Mouse (Mus musculus) G1E (cell line): ENCODE results near the gene Nme2. TPM values are rescaled to one million over a fixed set of nuclear protein-coding genes. Genes with fewer than 3 reads are reported as not detected.

ENCODE experiments used
- ATAC-seq: 2 replicates; pipeline ENCODE4 v1.8.0; 2016; ENCODE audit warnings: mild to moderate bottlenecking; ENCODE audit not compliant: insufficient number of reproducible peaks, poor library complexity, low FRiP score, severe bottlenecking; ENCODE audit errors: extremely low read depth
- DNase-seq: peaks from one replicate; pipeline ENCODE4 v3.0.0; 2012; ENCODE audit warnings: low spot score
- H3K27me3 ChIP-seq: 2 replicates; pipeline ENCODE4 v1.6.1; 2012; ENCODE audit warnings: mild to moderate bottlenecking, low read length, inconsistent platforms; ENCODE audit not compliant: insufficient read depth
- H3K36me3 ChIP-seq: replicated peaks from 2 replicates; pipeline ENCODE3; 2012; ENCODE audit warnings: mild to moderate bottlenecking, inconsistent platforms
- H3K4me1 ChIP-seq: 2 replicates; pipeline ENCODE4 v1.6.1; 2012; ENCODE audit warnings: low read depth, low read length, inconsistent platforms, mixed read lengths; ENCODE audit not compliant: insufficient read depth
- H3K4me3 ChIP-seq: 2 replicates; pipeline ENCODE4 v1.5.1; 2012; ENCODE audit warnings: low read depth, mild to moderate bottlenecking, inconsistent platforms, low read length, moderate library complexity, mixed read lengths
- H3K9me3 ChIP-seq: replicated peaks from 2 replicates; pipeline ENCODE4 v1.6.1; 2012; ENCODE audit warnings: inconsistent platforms
- CTCF ChIP-seq: IDR thresholded peaks from 2 replicates; pipeline ENCODE4 v1.5.1; 2012; ENCODE audit warnings: low read depth, low read length, inconsistent platforms, mixed read lengths
- GATA1 ChIP-seq: IDR thresholded peaks from 2 replicates; pipeline ENCODE4 v1.6.1; 2012; ENCODE audit warnings: borderline replicate concordance, low read length, inconsistent platforms, mixed read lengths
- GATA2 ChIP-seq: IDR thresholded peaks from 2 replicates; pipeline ENCODE4 v1.6.1; 2012; ENCODE audit warnings: low read depth, low read length, inconsistent platforms, borderline replicate concordance
- POLR2AphosphoS5 ChIP-seq: IDR thresholded peaks from 2 replicates; pipeline ENCODE4 v1.6.1; 2012; ENCODE audit warnings: low read depth, low read length, inconsistent platforms; ENCODE audit not compliant: insufficient replicate concordance
- TAL1 ChIP-seq: conservative IDR thresholded peaks from 2 replicates; pipeline ENCODE4 v1.6.1; 2012; ENCODE audit warnings: low read depth, low read length, inconsistent platforms, mixed read lengths
- polyA plus RNA-seq: library from polyadenylated mRNA; stranded (reverse); fragments of >175 nt; gene quantifications from 2 replicates; pipeline ENCODE4 v1.2.3, GENCODE M21; 2012
- total RNA-seq, 2 experiments: library from RNA; stranded (forward) in 1 of 2; stranded (reverse) in 1 of 2; fragments of 200-1000 nt in 1 of 2; fragments of >200 nt in 1 of 2; fragmentation: Nextera tagmentation in 1 of 2; gene quantifications; 2 replicates each; pipeline ENCODE4 v1.2.3; 2014 to 2017

Nme2 gene
- total and polyA plus RNA-seq, 3 experiments, result 29.3 to 161 (median 144) TPM

- no peak for ATAC-seq
- peaks cover 51% of the 10 kb centered on the region for H3K4me1 ChIP-seq
Observed at GRCm38 (mm10) chr11:93957746-93958145, 1.7 kb upstream of the Nme2 start.

DNA sequence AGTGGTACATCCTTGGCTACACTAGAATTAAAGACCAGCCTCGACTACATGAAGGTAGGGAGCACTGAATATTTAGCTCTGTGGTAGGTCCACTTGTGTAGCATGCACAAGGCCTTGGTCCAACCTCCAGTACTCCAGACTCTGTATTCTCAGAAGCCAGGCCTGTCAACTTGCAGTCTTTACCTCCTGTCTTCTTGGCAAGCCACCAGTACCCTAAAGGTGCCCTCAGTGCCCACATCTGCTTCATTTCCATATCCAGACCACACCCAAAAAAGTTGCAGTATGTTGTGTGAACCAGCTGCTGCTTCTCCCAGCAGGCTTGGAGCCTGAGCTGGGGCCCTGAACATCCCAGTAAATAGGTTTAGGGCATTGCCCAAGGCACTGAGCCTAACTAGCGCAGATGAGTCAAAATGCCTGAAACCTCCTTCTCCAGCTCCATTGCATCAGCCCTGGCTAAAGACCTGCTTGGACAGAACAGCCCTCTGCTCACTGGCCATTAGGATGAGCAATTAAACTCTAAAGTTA is 1.0 kb upstream of the Nme2 start:
- no peaks in the 10 kb centered on the region for H3K9me3 ChIP-seq
- H3K27me3 ChIP-seq, result no peaks in the 10 kb centered on the region
- H3K36me3 ChIP-seq, result peaks cover 81% of the 10 kb centered on the region
- no peak for TF ChIP-seq CTCF
- no peak for TF ChIP-seq POLR2AphosphoS5
- TF ChIP-seq GATA2, result no peak
- TF ChIP-seq TAL1, result no peak
- TF ChIP-seq GATA1, result no peak
- ATAC-seq, result no peak
- H3K4me1 ChIP-seq, result peaks cover 58% of the 10 kb centered on the region
- H3K4me3 ChIP-seq, result no peak overlapping the region
- no peak for DNase-seq

More at GRCm38 (mm10) chr11:93957746-93958145, 1.7 kb upstream of the Nme2 start:
- no peak for DNase-seq
- Histone ChIP-seq H3K4me3 (no peak overlapping the region), H3K27me3 (no peaks in the 10 kb centered on the region), H3K36me3 (peaks cover 81% of the 10 kb centered on the region), H3K9me3 (no peaks in the 10 kb centered on the region)
- no peak for TF ChIP-seq GATA2
- TF ChIP-seq CTCF, result no peak
- no peak for TF ChIP-seq TAL1
- no peak for TF ChIP-seq POLR2AphosphoS5
- TF ChIP-seq GATA1, result no peak

DNA sequence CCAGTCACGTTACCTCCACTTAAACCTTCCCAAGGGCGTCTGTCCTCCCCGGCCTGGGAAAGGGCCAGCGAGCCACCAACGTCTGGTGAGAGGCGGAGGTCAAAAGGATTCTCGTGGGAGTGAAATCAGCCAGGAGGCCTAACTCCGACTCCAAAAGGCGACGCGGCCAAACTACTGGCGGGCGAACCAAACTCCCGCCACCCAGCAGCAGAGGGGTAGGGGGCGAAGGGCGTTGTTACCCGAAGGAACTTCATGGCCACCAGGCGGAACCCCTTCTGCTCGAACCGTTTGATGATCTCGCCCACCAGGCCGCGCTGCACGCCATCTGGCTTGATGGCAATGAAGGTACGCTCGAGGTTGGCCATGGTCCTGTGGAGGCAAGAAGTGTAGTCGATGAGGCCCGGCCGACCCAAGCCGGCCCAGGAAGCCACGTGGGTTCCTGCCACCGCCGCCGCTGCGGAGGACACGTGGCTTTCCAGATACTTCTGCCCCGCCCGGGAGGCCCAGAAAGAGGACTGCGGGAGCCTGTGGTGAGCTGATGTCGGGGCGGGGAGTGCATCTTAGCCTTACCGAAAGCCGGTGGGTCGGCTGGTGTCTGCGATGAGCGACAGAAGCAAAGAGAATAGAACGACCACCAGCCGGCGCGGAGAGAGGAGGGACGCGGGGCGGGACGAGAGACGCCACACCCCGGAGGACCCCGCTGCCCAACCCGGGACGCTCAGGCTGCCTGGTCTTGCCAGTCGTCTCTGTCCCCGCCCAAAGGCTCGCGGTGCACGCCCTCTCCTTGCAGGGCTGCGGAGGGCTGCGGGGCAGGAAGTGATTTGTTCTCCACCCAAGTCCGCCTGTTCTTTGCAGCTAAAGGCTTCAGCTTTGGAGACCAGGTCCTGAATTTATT is 556 bp downstream of the Nme2 start:
- TF ChIP-seq GATA1 (no peak), POLR2AphosphoS5 (0 out of 2 replicates have a peak, but pooled peaks have one; percentile 30)
- DNase-seq (peak; percentile 91), ATAC-seq (peak; percentile 94)
- Histone ChIP-seq H3K27me3 (no peaks in the 10 kb centered on the region), H3K4me1 (peaks cover 59% of the 10 kb centered on the region), H3K36me3 (peaks cover 82% of the 10 kb centered on the region), H3K4me3 (peak overlapping the region; percentile 80), H3K9me3 (no peaks in the 10 kb centered on the region)

GRCm38 (mm10) chr11:93954738-93955255 is 1.3 kb downstream of the Nme2 start:
- Histone ChIP-seq H3K36me3 (peaks cover 82% of the 10 kb centered on the region), H3K4me3 (peak overlapping the region; percentile 80), H3K27me3 (no peaks in the 10 kb centered on the region), H3K4me1 (peaks cover 61% of the 10 kb centered on the region), H3K9me3 (no peaks in the 10 kb centered on the region)
- peak; percentile 6 for DNase-seq
- ATAC-seq, result no peak
- TF ChIP-seq GATA1, result no peak
- no peak for TF ChIP-seq GATA2
- no peak for TF ChIP-seq POLR2AphosphoS5
- no peak for TF ChIP-seq CTCF
- TF ChIP-seq TAL1, result no peak

DNA sequence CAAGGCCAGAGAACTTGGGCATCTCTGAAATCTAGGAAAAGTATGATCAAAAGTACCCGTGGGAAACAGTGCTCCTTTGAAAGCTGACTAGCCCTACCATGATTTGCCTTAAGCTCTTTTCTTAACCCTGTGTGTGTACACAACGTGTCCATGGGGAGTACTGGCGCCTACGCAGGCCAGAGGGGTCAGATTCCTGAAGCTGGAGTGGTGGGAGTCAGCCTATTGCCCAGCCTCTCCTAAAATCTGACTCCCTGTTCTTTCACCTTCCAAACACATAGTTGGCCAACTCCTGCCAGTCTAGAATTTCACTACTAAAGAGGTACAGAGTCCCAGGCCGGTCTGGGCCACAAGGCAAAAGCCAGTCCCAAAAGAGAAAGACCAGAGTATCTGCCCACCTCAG is 3.7 kb downstream of the Nme2 start:
- H3K4me3 ChIP-seq, result no peak overlapping the region; the same call in 1 of the 2 replicates
- peaks cover 80% of the 10 kb centered on the region for H3K36me3 ChIP-seq

DNA sequence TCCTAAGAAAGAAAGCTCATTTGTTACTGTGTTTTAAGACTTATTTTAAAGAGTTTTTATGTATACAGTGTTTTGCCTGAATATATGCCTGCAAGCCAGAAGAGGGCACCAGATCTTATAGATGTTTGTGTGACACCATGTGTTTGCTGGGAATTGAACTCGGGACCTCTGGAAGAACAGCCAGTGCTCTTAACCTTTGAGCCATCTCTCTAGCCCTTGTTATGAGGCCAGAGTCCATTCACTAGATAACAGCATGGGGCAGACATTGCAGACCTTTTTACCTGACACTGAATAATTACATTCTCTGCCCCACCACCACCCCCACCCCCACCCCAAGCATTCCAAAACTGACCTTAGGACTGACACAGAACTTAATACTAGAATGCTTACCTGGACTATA is 6.0 kb downstream of the Nme2 start:
- H3K27me3 ChIP-seq, result no peaks in the 10 kb centered on the region
- no peaks in the 10 kb centered on the region for H3K9me3 ChIP-seq
- DNase-seq (no peak), ATAC-seq (no peak)
- no peak overlapping the region for H3K4me3 ChIP-seq
- H3K36me3 ChIP-seq, result peaks cover 84% of the 10 kb centered on the region
- TF ChIP-seq GATA2, result no peak
- TF ChIP-seq TAL1, result no peak
- TF ChIP-seq CTCF, result no peak
- no peak for TF ChIP-seq POLR2AphosphoS5
- no peak for TF ChIP-seq GATA1
- peaks cover 33% of the 10 kb centered on the region for H3K4me1 ChIP-seq

More for the DNA sequence above, 3.7 kb downstream of the Nme2 start:
- no peak for DNase-seq
- no peaks in the 10 kb centered on the region for H3K27me3 ChIP-seq
- TF ChIP-seq TAL1 (no peak), GATA2 (no peak), CTCF (no peak), GATA1 (no peak), POLR2AphosphoS5 (no peak)
- no peak for ATAC-seq
- H3K9me3 ChIP-seq, result no peaks in the 10 kb centered on the region
- peaks cover 56% of the 10 kb centered on the region for H3K4me1 ChIP-seq
